In genomic region chr3:145705317-145705716, GRCm38 (mm10) we compare ENCODE assay signal across 18 mouse cellular contexts. TPM values are rescaled to one million over a fixed set of nuclear protein-coding genes. Genes with fewer than 3 reads are reported as not detected.
DNase-seq lines count a peak whose midpoint lies in the region; ATAC-seq and TF ChIP-seq lines count a peak whose summit lies in the region.
"Had no signal": no experiment of that assay in that cellular context is flagged by ENCODE, and none has a peak within 500 bp of the region (broad histone marks: within the 10 kb centered on the region; RNA-seq: fewer than 3 reads in every experiment).

No protein-coding gene starts in this region.

- no peaks in the 10 kb centered on the region; the same call in none of the 2 replicates for H3K27me3 ChIP-seq in forebrain, postnatal 0 days (ENCODE audit: insufficient read depth, low read length)
- no peaks in the 10 kb centered on the region for H3K27me3 ChIP-seq in forebrain, embryonic 11.5 days (ENCODE audit: control insufficient read depth, insufficient read depth, low read length)
- H3K27me3 ChIP-seq in heart, embryonic 10.5 days (ENCODE audit: insufficient read depth, poor library complexity, severe bottlenecking), result no peaks in the 10 kb centered on the region
- H3K27me3 ChIP-seq in kidney, embryonic 15.5 days, result no peaks in the 10 kb centered on the region

- no peak overlapping the region for H3K4me2 ChIP-seq in forebrain, postnatal 0 days (ENCODE audit: low read depth)
- H3K4me2 ChIP-seq in forebrain, embryonic 11.5 days (ENCODE audit: low read depth, low read length, severe bottlenecking), result no peak overlapping the region
- H3K4me2 ChIP-seq in kidney, embryonic 15.5 days, result no peak overlapping the region
- H3K4me2 ChIP-seq: liver, embryonic 12.5 days had no signal

- no peaks in the 10 kb centered on the region; the same call in 1 of the 2 replicates for H3K4me1 ChIP-seq in forebrain, postnatal 0 days (ENCODE audit: insufficient read depth)
- peaks cover 3% of the 10 kb centered on the region; the same call in 1 of the 2 replicates for H3K4me1 ChIP-seq in forebrain, embryonic 11.5 days (replicated peaks; ENCODE audit: control insufficient read depth, insufficient read depth, low read length)
- no peaks in the 10 kb centered on the region for H3K4me1 ChIP-seq in lung, adult 2 months (ENCODE audit: control insufficient read depth, insufficient read depth, low read length)
- peaks cover 57% of the 10 kb centered on the region for H3K4me1 ChIP-seq in heart, embryonic 10.5 days
- peaks cover 27% of the 10 kb centered on the region for H3K4me1 ChIP-seq in kidney, embryonic 15.5 days

- 72% methylated on average over 5 of the region's 5 CpGs for WGBS in forebrain, postnatal 0 days
- WGBS in forebrain, embryonic 11.5 days, result 83% methylated on average over 5 of the region's 5 CpGs
- 45% methylated on average over 5 of the region's 5 CpGs for WGBS in lung, adult 2 months
- 18% methylated on average over 5 of the region's 5 CpGs for WGBS in heart, embryonic 10.5 days
- 54% methylated on average over 5 of the region's 5 CpGs for WGBS in kidney, embryonic 15.5 days

- no peak for TF ChIP-seq POLR2A in lung, adult 2 months (IDR thresholded peaks at IDR 0.05; ENCODE audit: borderline replicate concordance, extremely low read depth, low read depth, low read length)

- H3K27ac ChIP-seq in forebrain, postnatal 0 days (ENCODE audit: low read depth, low read length), result no peak overlapping the region
- no peak overlapping the region for H3K27ac ChIP-seq in forebrain, embryonic 11.5 days (ENCODE audit: low read depth, low read length)
- H3K27ac ChIP-seq in heart, embryonic 10.5 days, result peak overlapping the region; percentile 87
- no peak overlapping the region for H3K27ac ChIP-seq in kidney, embryonic 15.5 days
- H3K27ac ChIP-seq: liver, embryonic 12.5 days had no signal

- ATAC-seq in forebrain, postnatal 0 days, result peak; percentile 40; the same call in 1 of the 2 replicates
- ATAC-seq in forebrain, embryonic 11.5 days (replicated peaks; ENCODE audit: low FRiP score), result no peak
- no peak for ATAC-seq in kidney, embryonic 15.5 days (replicated peaks; ENCODE audit: low FRiP score)
- ATAC-seq: liver, embryonic 12.5 days had no signal

- H3K9ac ChIP-seq in forebrain, postnatal 0 days, result no peak overlapping the region
- no peak overlapping the region for H3K9ac ChIP-seq in forebrain, embryonic 11.5 days (ENCODE audit: low read length)
- H3K9ac ChIP-seq in kidney, embryonic 15.5 days, result no peak overlapping the region
- H3K9ac ChIP-seq: liver, embryonic 12.5 days had no signal

- no peaks in the 10 kb centered on the region for H3K36me3 ChIP-seq in forebrain, postnatal 0 days (ENCODE audit: insufficient read depth)
- H3K36me3 ChIP-seq in forebrain, embryonic 11.5 days (ENCODE audit: control insufficient read depth, insufficient read depth, low read length), result no peaks in the 10 kb centered on the region
- H3K36me3 ChIP-seq in heart, embryonic 10.5 days, result no peaks in the 10 kb centered on the region
- no peaks in the 10 kb centered on the region for H3K36me3 ChIP-seq in kidney, embryonic 15.5 days
- H3K36me3 ChIP-seq: liver, embryonic 12.5 days had no signal

- H3K4me3 ChIP-seq in forebrain, postnatal 0 days (ENCODE audit: low read depth, low read length), result no peak overlapping the region
- no peak overlapping the region for H3K4me3 ChIP-seq in forebrain, embryonic 11.5 days (ENCODE audit: low read depth, low read length)
- no peak overlapping the region for H3K4me3 ChIP-seq in lung, adult 2 months (replicated peaks; ENCODE audit: extremely low read depth, low read depth, low read length)
- no peak overlapping the region for H3K4me3 ChIP-seq in heart, embryonic 10.5 days
- H3K4me3 ChIP-seq in kidney, embryonic 15.5 days (replicated peaks), result no peak overlapping the region
- H3K4me3 ChIP-seq: erythroblast, embryonic 14.5 days; liver, embryonic 12.5 days; megakaryocyte, embryonic 14.5 days had no signal

- TF ChIP-seq CTCF in forebrain, postnatal 0 days (IDR thresholded peaks at IDR 0.05; ENCODE audit: low read depth), result no peak
- TF ChIP-seq CTCF in lung, adult 2 months (IDR thresholded peaks at IDR 0.05; ENCODE audit: insufficient read depth, low read length), result no peak

- no peaks in the 10 kb centered on the region for H3K9me3 ChIP-seq in forebrain, postnatal 0 days (ENCODE audit: low read length)
- no peaks in the 10 kb centered on the region for H3K9me3 ChIP-seq in forebrain, embryonic 11.5 days (ENCODE audit: control insufficient read depth, low read length)
- H3K9me3 ChIP-seq in heart, embryonic 10.5 days, result no peaks in the 10 kb centered on the region
- no peaks in the 10 kb centered on the region for H3K9me3 ChIP-seq in kidney, embryonic 15.5 days (replicated peaks)
- H3K9me3 ChIP-seq: liver, embryonic 12.5 days had no signal

- DNase-seq in forebrain, postnatal 0 days, result no peak
- no peak for DNase-seq in forebrain, embryonic 11.5 days (ENCODE audit: low spot score)
- DNase-seq in lung, postnatal 10 days, result peak; percentile 28
- DNase-seq in lung, adult 2 months, result no peak
- peak; percentile 83 for DNase-seq in heart, embryonic 10.5 days (ENCODE audit: low spot score)
- DNase-seq in skeletal muscle tissue, adult 2 months (ENCODE audit: low read depth, low spot score), result peak; percentile 49
- no peak for DNase-seq in lung, postnatal 14 days
- DNase-seq: adrenal gland, postnatal 14 days; B cell, adult 2 months; kidney, postnatal 25 days; thymus, postnatal 4 days had no signal

RNA-seq across cellular contexts. Expression of gene Ddah1, which starts 53.2 kb away (rescaled TPM):
- total RNA-seq in forebrain, postnatal 0 days (2014; rRNA removed), result 112 and 147 TPM in 2 replicates
- polyA plus RNA-seq in forebrain, postnatal 0 days (2015; fragmentation: Nextera tagmentation; extraction: Ambion mirVana), result 168 and 206 TPM in 2 replicates
- polyA plus RNA-seq in forebrain, embryonic 11.5 days (2014; fragmentation: Nextera tagmentation; extraction: Ambion mirVana), result 71.2 and 84.3 TPM in 2 replicates
- 16.1 and 20.7 TPM in 2 replicates for polyA plus RNA-seq in lung, adult 2 months (2012; rRNA removed)
- 55.0 and 56.3 TPM in 2 replicates for polyA plus RNA-seq in heart, embryonic 10.5 days (2016; fragmentation: Nextera tagmentation; extraction: Ambion mirVana)
- 71.2 and 76.1 TPM in 2 replicates for polyA plus RNA-seq in kidney, embryonic 15.5 days (2015; fragmentation: Nextera tagmentation; extraction: Ambion mirVana)
- total RNA-seq: common myeloid progenitor, adult 5-6 weeks; granulocyte monocyte progenitor cell, adult 5-6 weeks; MEL had no signal

RNA-seq across cellular contexts. Expression of gene Ccn1, which starts 55.5 kb away (rescaled TPM):
- 8.5 and 8.9 TPM in 2 replicates for total RNA-seq in forebrain, postnatal 0 days (2014; rRNA removed)
- 11.7 and 13.6 TPM in 2 replicates for polyA plus RNA-seq in forebrain, postnatal 0 days (2015; fragmentation: Nextera tagmentation; extraction: Ambion mirVana)
- 36.7 and 39.2 TPM in 2 replicates for polyA plus RNA-seq in forebrain, embryonic 11.5 days (2014; fragmentation: Nextera tagmentation; extraction: Ambion mirVana)
- 79.9 and 102 TPM in 2 replicates for polyA plus RNA-seq in lung, adult 2 months (2012; rRNA removed)
- 78.7 and 82.7 TPM in 2 replicates for polyA plus RNA-seq in heart, embryonic 10.5 days (2016; fragmentation: Nextera tagmentation; extraction: Ambion mirVana)
- 67.7 and 68.6 TPM in 2 replicates for polyA plus RNA-seq in kidney, embryonic 15.5 days (2015; fragmentation: Nextera tagmentation; extraction: Ambion mirVana)
- total RNA-seq: granulocyte monocyte progenitor cell, adult 5-6 weeks; MEL had no signal

Comparison
In these comparisons a context has a peak if more than half of its experiments do, and no peak if none do; other contexts are left out.
1. DNase-seq: peak in lung, postnatal 10 days (single experiment), heart, embryonic 10.5 days (single experiment) and skeletal muscle tissue, adult 2 months (single experiment); none in forebrain, postnatal 0 days (single experiment), forebrain, embryonic 11.5 days (single experiment), lung, adult 2 months (single experiment) and lung, postnatal 14 days (single experiment).